Mouse (Mus musculus) liver, postnatal 0 days (tissue): ENCODE measurements at regions not wholly inside any gene's neighbourhood (a gene's known extent, or its start where the extent isn't known, plus 50 kb on each side); places are given as distances from the start of the nearest gene placed in this dataset.

Source experiments
- CTCF ChIP-seq: sonication (generic); IDR thresholded peaks from 2 replicates; pipeline ENCODE4 v1.5.1; 2016; ENCODE audit warnings: antibody characterized with exemption, low read depth
- EP300 ChIP-seq: IDR thresholded peaks from 2 replicates; pipeline ENCODE4 v1.6.1; 2016; ENCODE audit warnings: antibody characterized with exemption, low read depth, mild to moderate bottlenecking

GRCm38 (mm10) chrX:12315658-12316057 lies 155.5 kb upstream of the Bcor start:
- TF ChIP-seq CTCF (no peak), EP300 (no peak)
